8 mouse cellular contexts compared by ENCODE assay signal in genomic region chr17:33782067-33782466, GRCm38 (mm10). TPM values are rescaled to one million over a fixed set of nuclear protein-coding genes. Genes with fewer than 3 reads are reported as not detected.
A peak's percentile ranks its signal among the peaks of the same experiment; 100 is the strongest.
DNase-seq lines count a peak whose midpoint lies in the region; ATAC-seq lines count a peak whose summit lies in the region.

No protein-coding gene starts in this region.

- no peak for DNase-seq in lung, postnatal 4 days
- DNase-seq in left cerebral cortex, adult 11 months (ENCODE audit: low spot score), result no peak
- no peak for DNase-seq in frontal cortex, postnatal 14 days (ENCODE audit: low spot score in 2 of 2)

- H3K27ac ChIP-seq in lung, embryonic 16.5 days (ENCODE audit: low read length), result peak overlapping the region; percentile 70
- H3K27ac ChIP-seq in embryonic facial prominence, embryonic 13.5 days, result peak overlapping the region; percentile 94
- peak overlapping the region; percentile 73 for H3K27ac ChIP-seq in intestine, embryonic 15.5 days
- no peak overlapping the region for H3K27ac ChIP-seq in neural tube, embryonic 14.5 days (ENCODE audit: low read depth, low read length)

- H3K9me3 ChIP-seq in lung, embryonic 16.5 days (ENCODE audit: control insufficient read depth, low read length), result no peaks in the 10 kb centered on the region
- no peaks in the 10 kb centered on the region for H3K9me3 ChIP-seq in embryonic facial prominence, embryonic 13.5 days
- H3K9me3 ChIP-seq in intestine, embryonic 15.5 days, result no peaks in the 10 kb centered on the region
- H3K9me3 ChIP-seq in neural tube, embryonic 14.5 days (ENCODE audit: control insufficient read depth, low read length), result no peaks in the 10 kb centered on the region

- peak overlapping the region; percentile 87 for H3K4me2 ChIP-seq in lung, embryonic 16.5 days (ENCODE audit: low read depth, low read length)
- peak overlapping the region; percentile 84 for H3K4me2 ChIP-seq in embryonic facial prominence, embryonic 13.5 days
- peak overlapping the region; percentile 81 for H3K4me2 ChIP-seq in intestine, embryonic 15.5 days (replicated peaks)
- peak overlapping the region; percentile 68; the same call in 1 of the 2 replicates for H3K4me2 ChIP-seq in neural tube, embryonic 14.5 days (ENCODE audit: low read depth, low read length)

- no peak for ATAC-seq in lung, embryonic 16.5 days (ENCODE audit: low read depth)
- no peak for ATAC-seq in embryonic facial prominence, embryonic 13.5 days (ENCODE audit: insufficient number of reproducible peaks, insufficient read depth, low FRiP score, low TSS enrichment, low read depth)
- ATAC-seq in intestine, embryonic 15.5 days, result no peak
- no peak for ATAC-seq in neural tube, embryonic 14.5 days (ENCODE audit: low read depth)
- ATAC-seq in monocyte, adult 5-6 weeks (replicated peaks; ENCODE audit: insufficient number of reproducible peaks, low FRiP score, low TSS enrichment, poor library complexity, severe bottlenecking), result no peak

- H3K36me3 ChIP-seq in lung, embryonic 16.5 days (ENCODE audit: control insufficient read depth, insufficient read depth, low read length), result peaks cover under 1% of the 10 kb centered on the region
- peaks cover 17% of the 10 kb centered on the region for H3K36me3 ChIP-seq in embryonic facial prominence, embryonic 13.5 days
- 0 out of 2 replicates have a peak, but pooled peaks cover 8% of the 10 kb centered on the region for H3K36me3 ChIP-seq in intestine, embryonic 15.5 days
- H3K36me3 ChIP-seq in neural tube, embryonic 14.5 days (ENCODE audit: control insufficient read depth, insufficient read depth, low read length), result no peaks in the 10 kb centered on the region

- H3K9ac ChIP-seq in lung, embryonic 16.5 days (ENCODE audit: low read length), result peak overlapping the region; percentile 72
- H3K9ac ChIP-seq in embryonic facial prominence, embryonic 13.5 days, result peak overlapping the region; percentile 74
- H3K9ac ChIP-seq in intestine, embryonic 15.5 days, result peak overlapping the region; percentile 52; the same call in 1 of the 2 replicates
- H3K9ac ChIP-seq in neural tube, embryonic 14.5 days (replicated peaks; ENCODE audit: low read depth, low read length), result no peak overlapping the region

- peaks cover 44% of the 10 kb centered on the region for H3K4me1 ChIP-seq in lung, embryonic 16.5 days (replicated peaks; ENCODE audit: control insufficient read depth, insufficient read depth, low read length)
- peaks cover 61% of the 10 kb centered on the region for H3K4me1 ChIP-seq in embryonic facial prominence, embryonic 13.5 days
- peaks cover 49% of the 10 kb centered on the region for H3K4me1 ChIP-seq in intestine, embryonic 15.5 days (replicated peaks)
- H3K4me1 ChIP-seq in neural tube, embryonic 14.5 days (ENCODE audit: control insufficient read depth, insufficient read depth, low read length), result no peaks in the 10 kb centered on the region

- peak overlapping the region; percentile 62 for H3K4me3 ChIP-seq in lung, embryonic 16.5 days (ENCODE audit: low read length)
- H3K4me3 ChIP-seq in embryonic facial prominence, embryonic 13.5 days, result peak overlapping the region; percentile 55
- H3K4me3 ChIP-seq in intestine, embryonic 15.5 days (replicated peaks), result peak overlapping the region; percentile 41
- H3K4me3 ChIP-seq in neural tube, embryonic 14.5 days (ENCODE audit: low read depth, low read length), result peak overlapping the region; percentile 37

- no peaks in the 10 kb centered on the region for H3K27me3 ChIP-seq in lung, embryonic 16.5 days (ENCODE audit: control insufficient read depth, insufficient read depth, low read depth, low read length)
- no peaks in the 10 kb centered on the region for H3K27me3 ChIP-seq in embryonic facial prominence, embryonic 13.5 days
- no peaks in the 10 kb centered on the region for H3K27me3 ChIP-seq in intestine, embryonic 15.5 days (replicated peaks)
- H3K27me3 ChIP-seq in neural tube, embryonic 14.5 days (ENCODE audit: control insufficient read depth, insufficient read depth, low read length), result no peaks in the 10 kb centered on the region

- WGBS in lung, embryonic 16.5 days, result 45% methylated on average over 4 of the region's 4 CpGs
- WGBS in embryonic facial prominence, embryonic 13.5 days, result 33% methylated on average over 4 of the region's 4 CpGs
- 44% methylated on average over 4 of the region's 4 CpGs for WGBS in intestine, embryonic 15.5 days
- WGBS in neural tube, embryonic 14.5 days, result 62% methylated on average over 4 of the region's 4 CpGs

RNA-seq across cellular contexts. Expression of gene Angptl4, which starts 0.4 kb away (rescaled TPM):
- polyA plus RNA-seq in lung, embryonic 16.5 days (2015; fragmentation: Nextera tagmentation; extraction: Ambion mirVana), result 46.1 and 48.3 TPM in 2 replicates
- polyA plus RNA-seq in embryonic facial prominence, embryonic 13.5 days (2015; fragmentation: Nextera tagmentation; extraction: Ambion mirVana), result 53.0 and 60.7 TPM in 2 replicates
- 20.7 and 23.4 TPM in 2 replicates for polyA plus RNA-seq in intestine, embryonic 15.5 days (2015; fragmentation: Nextera tagmentation; extraction: Ambion mirVana)
- polyA plus RNA-seq in neural tube, embryonic 14.5 days (2014; fragmentation: Nextera tagmentation; extraction: Ambion mirVana), result 9.7 and 20.6 TPM in 2 replicates
- total RNA-seq in monocyte, adult 5-6 weeks (2017), result 0.29 to 1.2 TPM in 2 of 3 replicates, not detected in the other

RNA-seq across cellular contexts. Expression of gene Rab11b, which starts 21.7 kb away (rescaled TPM):
- 279 and 289 TPM in 2 replicates for polyA plus RNA-seq in lung, embryonic 16.5 days (2015; fragmentation: Nextera tagmentation; extraction: Ambion mirVana)
- 324 and 385 TPM in 2 replicates for polyA plus RNA-seq in embryonic facial prominence, embryonic 13.5 days (2015; fragmentation: Nextera tagmentation; extraction: Ambion mirVana)
- 206 and 218 TPM in 2 replicates for polyA plus RNA-seq in intestine, embryonic 15.5 days (2015; fragmentation: Nextera tagmentation; extraction: Ambion mirVana)
- polyA plus RNA-seq in neural tube, embryonic 14.5 days (2014; fragmentation: Nextera tagmentation; extraction: Ambion mirVana), result 449 and 532 TPM in 2 replicates
- total RNA-seq in monocyte, adult 5-6 weeks (2017), result 41.4 to 78.7 TPM (median 59.2 TPM) in 3 replicates

RNA-seq across cellular contexts. Expression of gene Kank3, which starts 28.3 kb away (rescaled TPM):
- 78.8 and 89.6 TPM in 2 replicates for polyA plus RNA-seq in lung, embryonic 16.5 days (2015; fragmentation: Nextera tagmentation; extraction: Ambion mirVana)
- polyA plus RNA-seq in embryonic facial prominence, embryonic 13.5 days (2015; fragmentation: Nextera tagmentation; extraction: Ambion mirVana), result 34.4 and 37.9 TPM in 2 replicates
- 23.0 and 30.5 TPM in 2 replicates for polyA plus RNA-seq in intestine, embryonic 15.5 days (2015; fragmentation: Nextera tagmentation; extraction: Ambion mirVana)
- 40.1 and 42.1 TPM in 2 replicates for polyA plus RNA-seq in neural tube, embryonic 14.5 days (2014; fragmentation: Nextera tagmentation; extraction: Ambion mirVana)
- 8.6 to 12.3 TPM (median 10.3 TPM) in 3 replicates for total RNA-seq in monocyte, adult 5-6 weeks (2017)

RNA-seq across cellular contexts. Expression of gene Rps28, which starts 42.3 kb away (rescaled TPM):
- polyA plus RNA-seq in lung, embryonic 16.5 days (2015; fragmentation: Nextera tagmentation; extraction: Ambion mirVana), result 929 and 1,039 TPM in 2 replicates
- 1,111 and 1,168 TPM in 2 replicates for polyA plus RNA-seq in embryonic facial prominence, embryonic 13.5 days (2015; fragmentation: Nextera tagmentation; extraction: Ambion mirVana)
- 1,025 and 1,054 TPM in 2 replicates for polyA plus RNA-seq in intestine, embryonic 15.5 days (2015; fragmentation: Nextera tagmentation; extraction: Ambion mirVana)
- polyA plus RNA-seq in neural tube, embryonic 14.5 days (2014; fragmentation: Nextera tagmentation; extraction: Ambion mirVana), result 550 and 584 TPM in 2 replicates
- 887 to 1,482 TPM (median 1,008 TPM) in 3 replicates for total RNA-seq in monocyte, adult 5-6 weeks (2017)

RNA-seq across cellular contexts. Expression of gene Ndufa7, which starts 42.3 kb away (rescaled TPM):
- polyA plus RNA-seq in lung, embryonic 16.5 days (2015; fragmentation: Nextera tagmentation; extraction: Ambion mirVana), result 482 and 489 TPM in 2 replicates
- polyA plus RNA-seq in embryonic facial prominence, embryonic 13.5 days (2015; fragmentation: Nextera tagmentation; extraction: Ambion mirVana), result 464 and 506 TPM in 2 replicates
- polyA plus RNA-seq in intestine, embryonic 15.5 days (2015; fragmentation: Nextera tagmentation; extraction: Ambion mirVana), result 492 and 540 TPM in 2 replicates
- polyA plus RNA-seq in neural tube, embryonic 14.5 days (2014; fragmentation: Nextera tagmentation; extraction: Ambion mirVana), result 529 and 591 TPM in 2 replicates
- total RNA-seq in monocyte, adult 5-6 weeks (2017), result 107 to 131 TPM (median 117 TPM) in 3 replicates
